Mouse (Mus musculus) MEL (cell line): Measurements from ENCODE around the gene Zfand3.

Experiments used
- CTCF ChIP-seq, 3 experiments: IDR thresholded peaks in 2 of 3; conservative IDR thresholded peaks in 1 of 3; 2 replicates each; pipeline ENCODE4 v1.5.1; 2011 to 2012; ENCODE audit warnings: low read length in 3 of 3, low read depth in 2 of 3, mild to moderate bottlenecking in 2 of 3, improper control_type of control experiment in 1 of 3, inconsistent platforms in 1 of 3, mixed read lengths in 1 of 3, moderate library complexity in 1 of 3; ENCODE audit not compliant: control insufficient read depth in 1 of 3, insufficient read depth in 1 of 3, poor library complexity in 1 of 3, severe bottlenecking in 1 of 3
- EP300 ChIP-seq, 2 experiments: IDR thresholded peaks; 2 replicates each; pipeline ENCODE4 v1.6.1; 2011; ENCODE audit warnings: improper control_type of control experiment in 2 of 2, low read length in 2 of 2, low read depth in 1 of 2, mild to moderate bottlenecking in 1 of 2
- MAX ChIP-seq: IDR thresholded peaks from 2 replicates; pipeline ENCODE4 v1.6.1; 2011; ENCODE audit warnings: low read length, improper control_type of control experiment
- NRF1 ChIP-seq: IDR thresholded peaks from 2 replicates; pipeline ENCODE4 v1.6.1; 2014; ENCODE audit warnings: low read depth, mild to moderate bottlenecking, inconsistent platforms, low read length, improper control_type of control experiment, moderate library complexity; ENCODE audit not compliant: poor library complexity, insufficient read depth, severe bottlenecking
- POLR2A ChIP-seq, 2 experiments: IDR thresholded peaks; 2 replicates each; pipeline ENCODE4 v1.6.1; 2011 to 2012; ENCODE audit warnings: low read length in 2 of 2, mild to moderate bottlenecking in 2 of 2, control low read depth in 1 of 2, improper control_type of control experiment in 1 of 2, low read depth in 1 of 2, moderate library complexity in 1 of 2; ENCODE audit not compliant: control insufficient read depth in 1 of 2, insufficient read depth in 1 of 2, poor library complexity in 1 of 2
- ZNF384 ChIP-seq: IDR thresholded peaks from 2 replicates; pipeline ENCODE4 v1.6.1; 2012; ENCODE audit warnings: low read depth, mild to moderate bottlenecking, inconsistent platforms, low read length, improper control_type of control experiment

DNA sequence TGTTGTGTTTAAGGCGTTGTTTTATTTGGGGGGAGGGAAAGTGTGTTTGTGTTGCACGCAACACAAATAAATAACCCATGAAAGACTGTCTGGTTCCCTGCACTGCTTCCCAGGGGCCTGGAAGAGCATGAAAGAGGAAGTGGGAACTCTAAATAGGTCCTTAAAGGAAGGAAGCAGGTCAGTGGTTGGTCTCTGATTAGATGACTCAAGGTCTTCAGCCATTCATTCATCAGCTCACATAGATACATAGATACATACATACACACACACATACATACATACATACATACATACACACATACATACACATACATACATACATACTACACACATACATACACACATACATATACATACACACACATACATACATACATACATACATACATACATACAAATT lies 13.7 kb upstream of the Zfand3 start:
- no peak for TF ChIP-seq CTCF (IDR thresholded peaks at IDR 0.05 in 2 of 3, conservative IDR thresholded peaks at IDR 0.05 in 1 of 3; ENCODE audit: control insufficient read depth in 1 of 3, insufficient read depth in 1 of 3, low read depth in 2 of 3, low read length in 3 of 3, poor library complexity in 1 of 3, severe bottlenecking in 1 of 3)
- TF ChIP-seq MAX = no peak
- TF ChIP-seq EP300 (IDR thresholded peaks at IDR 0.05; ENCODE audit: low read depth in 1 of 2, low read length in 2 of 2) = peak in 1 of 2 experiments; percentile 54; a peak in 2 of 4 replicates
- TF ChIP-seq ZNF384 = no peak
- TF ChIP-seq POLR2A (IDR thresholded peaks at IDR 0.05; ENCODE audit: control insufficient read depth in 1 of 2, insufficient read depth in 1 of 2, low read depth in 1 of 2, low read length in 2 of 2, poor library complexity in 1 of 2) = no peak
- TF ChIP-seq NRF1 = no peak
